Mouse (Mus musculus) kidney, adult 2 months (tissue): ENCODE results near the gene Lrrc4b.

Experiments
- CTCF ChIP-seq: fragments of 200-500 bp; conservative IDR thresholded peaks from 2 replicates; pipeline ENCODE4 v1.5.1; 2011; ENCODE audit warnings: low read depth, mild to moderate bottlenecking, control low read depth, low read length, moderate library complexity, mixed read lengths; ENCODE audit not compliant: insufficient read depth, insufficient read length
- POLR2A ChIP-seq: fragments of 200-500 bp; IDR thresholded peaks from one replicate; pipeline ENCODE4 v1.6.1; 2011; ENCODE audit warnings: low read depth, low read length, control low read depth

GRCm38 (mm10) chr7:44432550-44432949, 3.7 kb downstream of the Lrrc4b start:
- TF ChIP-seq CTCF (no peak), POLR2A (no peak)
